Mouse (Mus musculus) CH12.LX (cell line): ENCODE results near the gene Mmp8. TPM values are rescaled to one million over a fixed set of nuclear protein-coding genes. Genes with fewer than 3 reads are reported as not detected.

Experiments
- DNase-seq: peaks from one replicate; pipeline ENCODE4 v3.0.0-alpha.2; 2013; ENCODE audit errors: extremely low read depth
- H3K27ac ChIP-seq: 2 replicates; pipeline ENCODE4 v1.5.1; 2012; ENCODE audit warnings: low read depth, mild to moderate bottlenecking, control low read depth, moderate library complexity; ENCODE audit not compliant: insufficient read depth
- H3K27me3 ChIP-seq: replicated peaks from 2 replicates; pipeline ENCODE3; 2012; ENCODE audit warnings: inconsistent platforms
- H3K36me3 ChIP-seq, 2 experiments: replicated peaks in 1 of 2; 2 replicates each; pipeline versions ENCODE3 to v1.6.1; 2012; ENCODE audit warnings: inconsistent platforms in 1 of 2, low read length in 1 of 2, mild to moderate bottlenecking in 1 of 2, mixed read lengths in 1 of 2, moderate library complexity in 1 of 2; ENCODE audit not compliant: control insufficient read depth in 1 of 2, insufficient read depth in 1 of 2
- H3K4me1 ChIP-seq, 2 experiments: 2 replicates each; pipeline ENCODE4 v1.6.1; 2012; ENCODE audit warnings: inconsistent platforms in 1 of 2, moderate library complexity in 1 of 2; ENCODE audit not compliant: insufficient read depth in 2 of 2, control insufficient read depth in 1 of 2
- H3K4me2 ChIP-seq: 2 replicates; pipeline ENCODE4 v1.6.1; 2012; ENCODE audit warnings: low read depth, mild to moderate bottlenecking, control low read depth; ENCODE audit not compliant: poor library complexity, insufficient read depth, severe bottlenecking
- H3K4me3 ChIP-seq, 3 experiments: fragments of 150-350 bp in 1 of 3; sonication (generic) in 1 of 3; replicated peaks in 1 of 3; 2 replicates each; pipeline versions ENCODE3 to v1.5.1; 2011 to 2012; ENCODE audit warnings: low read depth in 2 of 3, low read length in 2 of 3, mild to moderate bottlenecking in 2 of 3, moderate library complexity in 2 of 3, control low read depth in 1 of 3, improper control_type of control experiment in 1 of 3, inconsistent platforms in 1 of 3, mixed read lengths in 1 of 3; ENCODE audit not compliant: poor library complexity in 1 of 3
- H3K79me2 ChIP-seq: replicated peaks from 2 replicates; pipeline ENCODE4 v1.6.1; 2012; ENCODE audit warnings: mild to moderate bottlenecking, moderate library complexity; ENCODE audit not compliant: control insufficient read depth, poor library complexity, insufficient read depth, severe bottlenecking; ENCODE audit errors: extremely low read depth
- H3K9ac ChIP-seq: 2 replicates; pipeline ENCODE4 v1.6.1; 2012; ENCODE audit warnings: low read depth, mild to moderate bottlenecking, control low read depth, moderate library complexity; ENCODE audit not compliant: insufficient read depth
- H3K9me3 ChIP-seq: replicated peaks from 2 replicates; pipeline ENCODE3; 2012; ENCODE audit warnings: low read length, inconsistent platforms, mixed read lengths
- CHD1 ChIP-seq: IDR thresholded peaks from 2 replicates; pipeline ENCODE4 v1.6.1; 2012; ENCODE audit warnings: low read depth, low read length, improper control_type of control experiment, inconsistent platforms
- CHD2 ChIP-seq: IDR thresholded peaks from 2 replicates; pipeline ENCODE4 v1.6.1; 2011; ENCODE audit warnings: low read length, improper control_type of control experiment
- CTCF ChIP-seq, 2 experiments: IDR thresholded peaks in 1 of 2; conservative IDR thresholded peaks in 1 of 2; 2 replicates each; pipeline ENCODE4 v1.5.1; 2011 to 2012; ENCODE audit warnings: low read depth in 2 of 2, low read length in 2 of 2, improper control_type of control experiment in 1 of 2, inconsistent platforms in 1 of 2, mild to moderate bottlenecking in 1 of 2, moderate library complexity in 1 of 2
- ELF1 ChIP-seq: IDR thresholded peaks from 2 replicates; pipeline ENCODE4 v1.6.1; 2014; ENCODE audit warnings: low read depth, mild to moderate bottlenecking, inconsistent platforms, low read length, improper control_type of control experiment
- EP300 ChIP-seq: IDR thresholded peaks from 2 replicates; pipeline ENCODE4 v1.6.1; 2011; ENCODE audit warnings: low read length, improper control_type of control experiment
- GABPA ChIP-seq: IDR thresholded peaks from 2 replicates; pipeline ENCODE4 v1.6.1; 2012; ENCODE audit warnings: low read depth, low read length, improper control_type of control experiment, inconsistent platforms; ENCODE audit not compliant: insufficient replicate concordance
- HCFC1 ChIP-seq: IDR thresholded peaks from 2 replicates; pipeline ENCODE4 v1.6.1; 2012; ENCODE audit warnings: low read depth, mild to moderate bottlenecking, inconsistent platforms, low read length, improper control_type of control experiment
- IRF4 ChIP-seq: IDR thresholded peaks from 2 replicates; pipeline ENCODE4 v1.6.1; 2014; ENCODE audit warnings: low read depth, mild to moderate bottlenecking, inconsistent platforms, low read length, improper control_type of control experiment
- JUN ChIP-seq: IDR thresholded peaks from 2 replicates; pipeline ENCODE4 v1.6.1; 2011; ENCODE audit warnings: low read depth, mild to moderate bottlenecking, low read length, improper control_type of control experiment, moderate library complexity; ENCODE audit not compliant: insufficient read depth
- JUND ChIP-seq: conservative IDR thresholded peaks from 2 replicates; pipeline ENCODE4 v1.6.1; 2011; ENCODE audit warnings: low read depth, low read length, improper control_type of control experiment
- MAX ChIP-seq: IDR thresholded peaks from 2 replicates; pipeline ENCODE4 v1.6.1; 2011; ENCODE audit warnings: low read length, improper control_type of control experiment
- MAZ ChIP-seq: IDR thresholded peaks from 2 replicates; pipeline ENCODE4 v1.6.1; 2012; ENCODE audit warnings: low read depth, mild to moderate bottlenecking, inconsistent platforms, low read length, improper control_type of control experiment, moderate library complexity
- MEF2A ChIP-seq: IDR thresholded peaks from 2 replicates; pipeline ENCODE4 v1.6.1; 2014; ENCODE audit warnings: low read depth, mild to moderate bottlenecking, inconsistent platforms, low read length, improper control_type of control experiment, borderline replicate concordance
- MYC ChIP-seq: IDR thresholded peaks from 2 replicates; pipeline ENCODE4 v1.6.1; 2011; ENCODE audit warnings: low read depth, mild to moderate bottlenecking, improper control_type of control experiment, low read length
- POLR2A ChIP-seq: IDR thresholded peaks from 2 replicates; pipeline ENCODE4 v1.6.1; 2011; ENCODE audit warnings: low read depth, mild to moderate bottlenecking, improper control_type of control experiment, low read length
- RAD21 ChIP-seq: IDR thresholded peaks from 2 replicates; pipeline ENCODE4 v1.6.1; 2011; ENCODE audit warnings: low read depth, mild to moderate bottlenecking, low read length, improper control_type of control experiment, moderate library complexity
- SIN3A ChIP-seq: IDR thresholded peaks from 2 replicates; pipeline ENCODE4 v1.6.1; 2012; ENCODE audit warnings: low read length, improper control_type of control experiment, inconsistent platforms
- SMC3 ChIP-seq: IDR thresholded peaks from 2 replicates; pipeline ENCODE4 v1.6.1; 2011; ENCODE audit warnings: low read depth, low read length, improper control_type of control experiment
- ZC3H11A ChIP-seq: IDR thresholded peaks from 2 replicates; pipeline ENCODE4 v1.6.1; 2012; ENCODE audit warnings: low read depth, mild to moderate bottlenecking, inconsistent platforms, low read length, improper control_type of control experiment
- ZMIZ1 ChIP-seq: IDR thresholded peaks from 2 replicates; pipeline ENCODE4 v1.6.1; 2012; ENCODE audit warnings: low read depth, mild to moderate bottlenecking, inconsistent platforms, low read length, improper control_type of control experiment
- ZNF384 ChIP-seq: IDR thresholded peaks from 2 replicates; pipeline ENCODE4 v1.6.1; 2012; ENCODE audit warnings: low read depth, low read length, improper control_type of control experiment, inconsistent platforms
- dilution Hi-C: fragments of 300-500 bp; cut with MboI; formaldehyde crosslinking; loops from 2 replicates; pipeline ENCODE4 v1.14.3; 2020; ENCODE audit warnings: low sequenced_read_pairs; ENCODE audit not compliant: extremely low pct_unique_long_range_greater_than_20kb, extremely low pct_ligation_motif_present
- in situ Hi-C: fragments of 300-500 bp; cut with MboI; formaldehyde crosslinking; loops from 3 replicates; pipeline ENCODE4 v1.14.3; 2019; ENCODE audit warnings: low sequenced_read_pairs, low pct_ligation_motif_present, low pct_unique_long_range_greater_than_20kb, mixed read lengths
- polyA plus RNA-seq: library from polyadenylated mRNA; unstranded; fragments of >175 nt; gene quantifications from 2 replicates; pipeline ENCODE4 v1.2.1, GENCODE M21; 2012; ENCODE audit warnings: low read depth; ENCODE audit not compliant: insufficient read length
- total RNA-seq, 2 experiments: library from RNA; depleted of rRNA; stranded (reverse); fragments of 300-350 nt in 1 of 2; fragments of >200 nt in 1 of 2; gene quantifications; 2 replicates each; pipeline ENCODE4 v1.2.3; 2012 to 2014

Mmp8 gene
- total and polyA plus RNA-seq, 3 experiments = not detected

- Histone ChIP-seq H3K4me3 (no peak overlapping the region), H3K4me2 (no peak overlapping the region), H3K9ac (no peak overlapping the region), H3K4me1 (peaks cover 0 to 2% of the 10 kb centered on the region in 2 experiments; a peak in 1 of 4 replicates)
- TF ChIP-seq MEF2A = no peak
- TF ChIP-seq CTCF (conservative IDR thresholded peaks at IDR 0.05 in 1 of 2, IDR thresholded peaks at IDR 0.05 in 1 of 2; ENCODE audit: low read depth in 2 of 2, low read length in 2 of 2) = peak in 1 of 2 experiments; percentile 59; a peak in 2 of 4 replicates
- peak; percentile 69 for TF ChIP-seq RAD21
- peak; percentile 48 for TF ChIP-seq ZC3H11A
- TF ChIP-seq ELF1 = no peak
- TF ChIP-seq SMC3 = peak; percentile 58
- TF ChIP-seq, all 38 proteins: peak for 4
- DNase-seq = no peak
- dilution Hi-C loops (no loop called here), in situ Hi-C loops (no loop called here)
- Histone ChIP-seq H3K36me3 (no peaks in the 10 kb centered on the region), H3K9me3 (no peaks in the 10 kb centered on the region), H3K27ac (no peak overlapping the region), H3K27me3 (no peaks in the 10 kb centered on the region), H3K79me2 (no peaks in the 10 kb centered on the region)
Measured at GRCm38 (mm10) chr9:7542763-7543162, 15.5 kb upstream of the Mmp8 start.

- H3K9me3 ChIP-seq = no peaks in the 10 kb centered on the region
- TF ChIP-seq MAZ (no peak), POLR2A (no peak), JUND (no peak), MYC (no peak), IRF4 (no peak), ZNF384 (no peak), JUN (no peak), HCFC1 (no peak), MAX (no peak), GABPA (no peak), EP300 (no peak), CHD1 (no peak), CHD2 (no peak), ZMIZ1 (no peak), SIN3A (no peak), ELF1 (no peak)
- TF ChIP-seq, all 38 proteins: peak for 0
- Histone ChIP-seq H3K27ac (no peak overlapping the region), H3K36me3 (no peaks in the 10 kb centered on the region), H3K4me2 (no peak overlapping the region), H3K4me3 (no peak overlapping the region), H3K9ac (no peak overlapping the region), H3K27me3 (no peaks in the 10 kb centered on the region), H3K4me1 (peaks cover 0 to 2% of the 10 kb centered on the region in 2 experiments; a peak in 1 of 4 replicates), H3K79me2 (no peaks in the 10 kb centered on the region)
- in situ Hi-C loops = no loop called here
- DNase-seq = no peak
- dilution Hi-C loops = no loop called here
Measured at GRCm38 (mm10) chr9:7544923-7545457, 13.3 kb upstream of the Mmp8 start.
